Mouse (Mus musculus) midbrain, embryonic 15.5 days (tissue): ENCODE results near the gene Stk11ip. TPM values are rescaled to one million over a fixed set of nuclear protein-coding genes. Genes with fewer than 3 reads are reported as not detected.
A peak's percentile ranks its signal among the peaks of the same experiment; 100 is the strongest.

Source experiments
- ATAC-seq: fragments of 200-750 bp; cut with Nextera tagmentation; replicated peaks from 2 replicates; pipeline ENCODE4 v1.8.0; 2017; ENCODE audit warnings: moderate TSS enrichment
- H3K27ac ChIP-seq: fragments of 300-500 bp; sonication (generic); 2 replicates; pipeline ENCODE4 v1.5.1; 2015; ENCODE audit warnings: mild to moderate bottlenecking, inconsistent platforms
- H3K27me3 ChIP-seq: fragments of 300-500 bp; sonication (generic); replicated peaks from 2 replicates; pipeline ENCODE4 v1.6.1; 2015; ENCODE audit warnings: inconsistent platforms
- H3K36me3 ChIP-seq: fragments of 300-500 bp; sonication (generic); replicated peaks from 2 replicates; pipeline ENCODE4 v1.6.1; 2015; ENCODE audit warnings: inconsistent platforms
- H3K4me1 ChIP-seq: fragments of 300-500 bp; sonication (generic); 2 replicates; pipeline ENCODE4 v1.6.1; 2015; ENCODE audit warnings: inconsistent platforms
- H3K4me2 ChIP-seq: fragments of 300-500 bp; sonication (generic); 2 replicates; pipeline ENCODE4 v1.6.1; 2015; ENCODE audit warnings: inconsistent platforms, mild to moderate bottlenecking, moderate library complexity
- H3K4me3 ChIP-seq: fragments of 300-500 bp; sonication (generic); 2 replicates; pipeline ENCODE4 v1.5.1; 2015; ENCODE audit warnings: mild to moderate bottlenecking, inconsistent platforms
- H3K9ac ChIP-seq: fragments of 300-500 bp; sonication (generic); 2 replicates; pipeline ENCODE4 v1.6.1; 2015; ENCODE audit warnings: mild to moderate bottlenecking, inconsistent platforms
- H3K9me3 ChIP-seq: fragments of 300-500 bp; sonication (generic); 2 replicates; pipeline ENCODE4 v1.6.1; 2016; ENCODE audit warnings: inconsistent platforms
- WGBS: fragments of 180-500 bp; shearing (Covaris S2); methylation state at CpG from one replicate; pipeline ENCODE4 v1.1.7; 2015; ENCODE audit warnings: mixed read lengths; 5-methylcytosine and 5-hydroxymethylcytosine counted together
- polyA plus RNA-seq: library from polyadenylated mRNA; unstranded; fragments of >200 nt; fragmentation: Nextera tagmentation; extraction: Ambion mirVana; gene quantifications from 2 replicates; pipeline ENCODE4 v1.2.1, GENCODE M21; 2015

The Stk11ip gene
- polyA plus RNA-seq = 25.7 and 27.7 TPM in 2 replicates

DNA sequence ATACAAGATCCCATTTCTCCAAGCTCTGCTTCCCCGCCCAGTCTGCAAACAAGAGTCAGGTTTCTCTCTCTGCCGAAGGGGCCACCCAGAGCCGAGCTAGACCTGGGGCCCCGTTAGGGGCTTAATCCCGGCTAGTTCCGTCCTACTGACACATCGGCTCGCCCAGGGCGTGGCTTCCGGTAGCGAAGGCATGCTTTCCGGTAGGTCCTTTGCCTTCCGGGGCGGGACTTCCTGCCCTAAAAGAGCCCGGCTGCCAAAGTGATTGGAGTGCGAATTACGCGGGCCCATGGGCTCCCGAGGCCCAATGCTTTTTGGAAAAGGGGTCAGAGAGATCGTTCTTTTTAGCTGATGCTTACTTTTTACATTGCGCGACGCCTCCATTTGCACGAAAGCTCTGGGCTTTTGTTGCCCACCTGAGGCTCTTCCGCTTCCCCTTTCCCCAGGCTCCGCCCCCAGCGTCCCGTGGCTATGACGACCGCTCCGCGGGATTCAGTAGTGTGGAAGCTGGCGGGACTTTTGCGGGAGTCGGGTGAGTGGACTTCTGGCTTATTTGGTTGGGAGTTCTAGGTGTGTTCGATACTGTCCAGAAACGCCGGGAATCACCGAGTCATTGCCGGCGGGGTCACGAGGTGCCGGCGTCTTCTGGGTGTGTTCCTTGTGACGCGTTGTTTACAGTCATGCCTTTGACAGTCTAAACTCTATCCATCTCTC is at the start of gene Stk11ip:
TSS of gene Stk11ip (plus strand) at position 209 of the 711 bp plus-strand sequence.
- Histone ChIP-seq H3K9me3 (no peaks in the 10 kb centered on the region), H3K27me3 (no peaks in the 10 kb centered on the region), H3K27ac (peak within 1 kb of the TSS; percentile 89), H3K9ac (peak within 1 kb of the TSS; percentile 51), H3K4me2 (peak within 1 kb of the TSS; percentile 77), H3K4me1 (peaks cover 13% of the 10 kb centered on the region), H3K36me3 (0 out of 2 replicates have a peak, but pooled peaks cover 4% of the 10 kb centered on the region), H3K4me3 (peak within 1 kb of the TSS; percentile 83)
- under 1% methylated on average over 46 of the region's 46 CpGs for WGBS
- peak; percentile 97 for ATAC-seq

DNA sequence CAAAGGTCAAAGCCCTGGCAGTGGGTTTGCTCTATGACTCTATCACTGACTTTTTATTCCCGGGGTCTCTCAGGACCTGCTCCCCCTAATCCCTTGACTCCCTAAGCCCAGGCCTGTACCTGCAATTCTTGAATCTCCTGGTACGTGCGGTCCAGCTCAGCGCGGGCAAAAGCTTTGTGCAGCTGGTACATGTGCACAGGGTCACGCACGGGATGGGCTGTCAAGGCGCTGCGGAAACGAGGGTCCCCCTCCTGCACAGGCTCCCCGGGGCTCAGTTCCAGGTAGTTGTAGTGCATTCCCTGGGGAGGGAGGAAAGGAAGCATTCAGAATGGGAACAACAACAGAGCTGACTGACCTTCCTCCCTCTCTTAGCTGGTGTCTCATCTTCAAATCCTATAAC is 44.9 kb upstream of the Stk11ip start:
- Histone ChIP-seq H3K4me3 (no peak overlapping the region), H3K27ac (no peak overlapping the region), H3K4me1 (peaks cover 40% of the 10 kb centered on the region), H3K4me2 (no peak overlapping the region), H3K9me3 (no peaks in the 10 kb centered on the region), H3K27me3 (no peaks in the 10 kb centered on the region), H3K9ac (no peak overlapping the region), H3K36me3 (peaks cover 34% of the 10 kb centered on the region)
- WGBS = 89% methylated on average over 11 of the region's 11 CpGs
- no peak for ATAC-seq

DNA sequence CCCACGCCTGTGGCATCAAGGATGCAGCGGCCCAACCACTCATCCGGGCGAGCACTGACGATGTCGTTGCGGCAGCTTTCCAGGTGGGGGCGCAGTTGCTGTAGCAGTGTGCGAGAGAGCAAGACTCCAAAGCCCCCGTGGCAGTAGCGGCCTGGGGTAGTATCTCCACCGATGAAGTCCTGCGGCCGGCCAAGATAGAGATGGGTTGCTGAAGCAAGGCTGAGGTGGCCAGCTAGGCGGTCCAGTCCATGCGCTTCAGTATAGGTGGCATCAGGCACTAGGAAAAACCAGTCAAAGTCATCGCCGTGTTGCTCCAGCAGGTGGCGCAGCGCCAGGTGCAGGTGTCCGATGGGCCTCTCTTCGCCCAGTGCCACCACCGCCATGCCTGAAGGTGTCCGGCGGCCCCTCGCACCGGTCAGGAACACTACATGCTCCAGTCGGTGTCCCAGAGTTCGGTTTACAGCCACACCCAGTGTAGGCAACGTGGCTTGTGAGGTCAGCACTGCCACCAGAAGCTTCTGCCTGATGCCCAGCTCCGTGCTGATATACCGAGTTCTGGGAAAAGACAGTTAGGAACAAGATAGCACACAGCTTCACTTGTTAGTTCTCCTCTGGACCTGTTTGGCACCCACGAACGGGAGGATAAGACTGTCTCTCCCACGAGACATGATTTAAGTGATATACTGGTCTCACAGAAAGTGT is 43.9 kb upstream of the Stk11ip start:
- Histone ChIP-seq H3K27me3 (0 out of 2 replicates have a peak, but pooled peaks cover 2% of the 10 kb centered on the region), H3K27ac (0 out of 2 replicates have a peak overlapping the region, but pooled peaks have one; percentile 12), H3K4me2 (peak overlapping the region; percentile 87), H3K36me3 (peaks cover 30% of the 10 kb centered on the region), H3K4me1 (peaks cover 48% of the 10 kb centered on the region), H3K4me3 (peak overlapping the region; percentile 71), H3K9me3 (no peaks in the 10 kb centered on the region), H3K9ac (no peak overlapping the region)
- 10% methylated on average over 35 of the region's 35 CpGs for WGBS
- no peak for ATAC-seq

DNA sequence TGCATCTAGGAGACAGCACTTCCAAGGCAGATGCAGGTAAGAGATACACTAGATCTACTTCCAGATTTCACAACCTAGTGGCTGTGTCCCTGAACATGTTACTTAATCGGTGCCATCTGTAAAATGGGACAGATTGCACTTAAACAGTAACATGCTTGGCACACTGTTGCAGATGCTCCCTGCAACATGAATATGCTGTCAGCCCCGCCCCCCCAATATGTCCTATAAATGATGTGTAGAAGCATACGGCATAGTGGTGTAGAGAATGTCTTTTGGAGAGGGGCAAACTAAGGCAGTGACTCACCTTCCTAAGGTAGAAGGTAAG is 43.4 kb upstream of the Stk11ip start:
- H3K4me2 ChIP-seq = peak overlapping the region; percentile 87
- 0 out of 2 replicates have a peak, but pooled peaks cover 7% of the 10 kb centered on the region for H3K27me3 ChIP-seq
- H3K4me1 ChIP-seq = peaks cover 53% of the 10 kb centered on the region
- 0 out of 2 replicates have a peak overlapping the region, but pooled peaks have one; percentile 12 for H3K27ac ChIP-seq
- H3K9ac ChIP-seq = peak overlapping the region; percentile 63; the same call in 1 of the 2 replicates
- WGBS = 46% methylated on average over 3 of the region's 3 CpGs
- H3K36me3 ChIP-seq = peaks cover 28% of the 10 kb centered on the region
- peak overlapping the region; percentile 71 for H3K4me3 ChIP-seq
- no peak for ATAC-seq
- H3K9me3 ChIP-seq = no peaks in the 10 kb centered on the region

DNA sequence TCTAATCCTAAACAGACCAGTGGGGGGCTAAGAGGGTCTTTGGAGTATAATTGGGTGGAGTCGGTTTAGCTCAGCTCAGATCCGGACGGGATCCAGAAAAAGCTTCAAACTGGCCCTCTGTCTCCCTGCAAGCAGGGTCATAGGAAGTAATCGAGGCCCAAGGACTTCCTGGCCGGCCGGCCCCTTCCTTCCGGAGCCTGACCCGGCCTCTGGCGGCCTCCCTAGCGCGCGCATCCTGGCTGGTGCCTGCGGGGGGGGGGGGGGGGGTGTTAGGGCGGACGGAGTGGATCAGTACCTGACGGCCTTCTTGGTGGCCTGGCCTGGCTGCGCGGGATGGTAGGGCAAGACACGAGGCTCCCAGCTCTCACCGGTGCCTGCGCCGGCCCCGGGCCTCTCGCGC is 42.8 kb upstream of the Stk11ip start:
- H3K4me2 ChIP-seq = peak overlapping the region; percentile 87
- H3K9ac ChIP-seq = peak overlapping the region; percentile 63
- peak overlapping the region; percentile 71 for H3K4me3 ChIP-seq
- peaks cover 53% of the 10 kb centered on the region for H3K4me1 ChIP-seq
- 0 out of 2 replicates have a peak, but pooled peaks cover 7% of the 10 kb centered on the region for H3K27me3 ChIP-seq
- H3K36me3 ChIP-seq = peaks cover 24% of the 10 kb centered on the region
- under 1% methylated on average over 21 of the region's 25 CpGs for WGBS
- peak overlapping the region; percentile 84 for H3K27ac ChIP-seq
- H3K9me3 ChIP-seq = no peaks in the 10 kb centered on the region
- ATAC-seq = no peak

DNA sequence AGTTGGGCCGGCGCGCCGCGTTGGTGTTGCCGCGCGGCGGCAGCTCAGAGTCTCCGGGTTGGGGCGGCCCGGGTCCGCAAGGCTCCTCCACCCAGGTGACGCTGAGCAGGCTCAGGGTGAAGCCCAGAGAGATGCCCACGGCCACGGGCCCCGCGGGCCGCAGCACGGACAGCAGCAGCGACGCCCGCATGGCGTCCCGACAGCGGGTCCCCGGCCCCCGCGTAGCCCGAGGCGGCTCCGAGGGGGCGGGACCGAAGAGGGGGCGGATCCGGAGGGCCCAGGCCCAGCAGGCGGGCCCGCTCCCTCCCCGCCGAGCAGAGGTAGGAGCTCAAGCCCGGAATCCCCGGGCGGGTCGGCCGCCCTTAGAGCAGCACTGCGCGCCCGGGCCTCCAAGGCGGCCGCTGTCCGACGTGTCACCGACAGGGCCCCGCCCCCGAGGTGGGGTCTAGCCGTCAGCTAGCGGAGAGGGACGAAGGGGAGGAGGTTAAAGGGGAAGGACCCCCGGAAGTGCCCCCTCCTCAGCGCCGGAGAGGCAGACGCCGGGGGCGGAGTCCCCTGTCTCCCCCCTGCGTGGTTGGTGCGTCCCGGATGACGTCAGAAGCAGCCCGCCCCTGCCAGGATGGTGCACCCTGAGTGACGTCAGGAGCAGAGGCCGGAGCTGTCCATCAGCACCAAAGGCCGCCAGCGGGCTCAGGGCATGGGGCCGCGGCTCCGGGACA is 42.3 kb upstream of the Stk11ip start, which contains the start of the genes Chpf and Tmem198:
TSS of gene Chpf (minus strand) at position 392 of the 719 bp plus-strand sequence.
TSS of gene Tmem198 (plus strand) at position 617 of the 719 bp plus-strand sequence.
- peak within 1 kb of the TSS; percentile 71 for H3K4me3 ChIP-seq
- H3K27ac ChIP-seq = peak within 1 kb of the TSS; percentile 84
- H3K9me3 ChIP-seq = no peaks in the 10 kb centered on the region
- 0 out of 2 replicates have a peak, but pooled peaks cover 7% of the 10 kb centered on the region for H3K27me3 ChIP-seq
- peak within 1 kb of the TSS; percentile 87 for H3K4me2 ChIP-seq
- ATAC-seq = peak; percentile 91
- WGBS = under 1% methylated on average over 73 of the region's 76 CpGs
- peaks cover 51% of the 10 kb centered on the region for H3K4me1 ChIP-seq
- peak within 1 kb of the TSS; percentile 63 for H3K9ac ChIP-seq
- H3K36me3 ChIP-seq = peaks cover 22% of the 10 kb centered on the region

DNA sequence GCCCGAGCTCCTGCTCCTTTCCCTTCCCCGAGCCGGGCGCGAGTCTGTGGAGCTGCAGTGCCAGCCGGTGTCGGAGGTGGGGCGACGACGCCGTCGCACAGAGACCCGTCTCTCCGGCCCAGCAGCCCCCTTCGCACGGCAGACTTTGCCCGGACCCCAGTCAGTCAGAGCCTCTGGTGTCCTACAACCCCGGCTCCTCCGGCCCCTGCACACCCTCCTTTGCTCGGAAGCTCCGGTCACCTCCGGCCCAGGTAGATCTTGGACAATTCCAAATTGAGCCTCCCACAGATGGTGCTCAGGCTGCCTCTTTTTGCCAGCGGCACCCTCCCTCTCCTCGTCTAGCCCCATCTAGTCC is 41.7 kb upstream of the Stk11ip start:
- Histone ChIP-seq H3K27ac (peak overlapping the region; percentile 84), H3K27me3 (peaks cover 11% of the 10 kb centered on the region), H3K9ac (peak overlapping the region; percentile 63), H3K4me3 (peak overlapping the region; percentile 71), H3K9me3 (no peaks in the 10 kb centered on the region), H3K4me2 (peak overlapping the region; percentile 87), H3K4me1 (peaks cover 51% of the 10 kb centered on the region), H3K36me3 (peaks cover 25% of the 10 kb centered on the region)
- under 1% methylated on average over 23 of the region's 24 CpGs for WGBS
- no peak for ATAC-seq

DNA sequence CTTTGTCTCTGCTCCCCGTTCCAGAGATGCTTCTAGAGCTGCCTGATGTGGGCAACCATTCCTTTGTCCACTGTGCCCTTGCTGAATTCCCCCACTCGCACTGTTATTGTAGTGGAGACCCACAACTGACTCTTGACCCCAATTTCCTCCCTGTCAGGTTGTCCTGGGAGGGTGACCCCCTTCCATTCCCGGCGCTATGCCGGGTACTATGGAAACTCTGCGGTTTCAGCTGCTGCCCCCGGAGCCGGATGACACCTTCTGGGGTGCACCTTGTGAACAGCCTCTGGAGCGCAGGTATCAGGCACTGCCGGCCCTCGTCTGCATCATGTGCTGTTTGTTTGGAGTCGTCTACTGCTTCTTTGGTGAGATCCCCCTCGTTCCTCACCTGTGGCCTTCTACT is 41.3 kb upstream of the Stk11ip start:
- peak overlapping the region; percentile 71 for H3K4me3 ChIP-seq
- peaks cover 26% of the 10 kb centered on the region for H3K36me3 ChIP-seq
- H3K9ac ChIP-seq = peak overlapping the region; percentile 63
- H3K27me3 ChIP-seq = peaks cover 15% of the 10 kb centered on the region
- no peaks in the 10 kb centered on the region for H3K9me3 ChIP-seq
- WGBS = 12% methylated on average over 13 of the region's 13 CpGs
- H3K27ac ChIP-seq = peak overlapping the region; percentile 84
- peak overlapping the region; percentile 87 for H3K4me2 ChIP-seq
- ATAC-seq = no peak; the same call in 1 of the 2 replicates
- peaks cover 51% of the 10 kb centered on the region for H3K4me1 ChIP-seq

DNA sequence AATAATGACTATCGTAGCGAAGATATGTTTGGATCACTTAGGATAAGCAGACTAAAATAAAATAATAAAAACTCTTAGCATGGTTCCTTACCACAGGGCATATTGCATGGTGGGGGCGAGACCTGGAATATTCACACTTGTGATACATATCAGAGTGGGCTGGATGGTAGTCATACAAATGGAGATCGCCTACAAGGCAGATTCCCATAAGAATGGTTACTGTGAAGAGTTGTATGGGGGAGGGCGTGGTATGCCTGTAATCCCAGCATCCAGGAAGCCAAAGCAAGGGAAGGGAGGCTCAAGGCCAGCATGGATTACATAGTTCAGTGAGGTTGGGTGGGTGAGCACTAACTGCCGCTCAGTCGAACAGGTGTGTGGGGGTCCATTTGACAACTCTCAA is 40.6 kb upstream of the Stk11ip start:
- peaks cover 51% of the 10 kb centered on the region for H3K4me1 ChIP-seq
- H3K4me2 ChIP-seq = peak overlapping the region; percentile 87
- 87% methylated on average over 7 of the region's 7 CpGs for WGBS
- H3K9me3 ChIP-seq = no peaks in the 10 kb centered on the region
- H3K9ac ChIP-seq = peak overlapping the region; percentile 63; the same call in 1 of the 2 replicates
- no peak overlapping the region for H3K27ac ChIP-seq
- ATAC-seq = no peak
- H3K27me3 ChIP-seq = peaks cover 22% of the 10 kb centered on the region
- peak overlapping the region; percentile 71 for H3K4me3 ChIP-seq
- H3K36me3 ChIP-seq = peaks cover 26% of the 10 kb centered on the region

DNA sequence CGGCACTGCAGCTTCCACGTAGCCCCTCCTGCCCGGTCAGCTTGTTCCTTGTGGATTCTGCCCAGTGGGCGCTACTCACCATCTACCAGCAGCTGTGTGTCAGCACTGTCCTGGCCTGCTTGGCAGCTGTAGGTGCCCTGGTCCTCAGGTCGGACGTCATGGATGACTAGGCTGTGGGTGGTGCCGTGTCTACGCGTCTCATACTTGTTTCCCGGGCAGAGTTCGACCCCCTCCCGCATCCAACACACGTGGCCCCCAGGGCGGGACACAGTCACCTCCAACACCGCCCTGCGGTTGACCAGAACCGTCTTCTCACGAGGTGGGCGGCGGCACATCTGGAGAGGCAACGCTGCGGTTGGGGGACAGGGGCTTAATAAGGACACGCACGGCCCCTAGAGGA is 34.8 kb upstream of the Stk11ip start:
- H3K4me1 ChIP-seq = peaks cover 29% of the 10 kb centered on the region
- H3K27ac ChIP-seq = no peak overlapping the region
- WGBS = 7% methylated on average over 24 of the region's 24 CpGs
- peaks cover 20% of the 10 kb centered on the region; the same call in 1 of the 2 replicates for H3K36me3 ChIP-seq
- ATAC-seq = 0 out of 2 replicates have a peak, but pooled peaks have one; percentile 16
- H3K27me3 ChIP-seq = peaks cover 48% of the 10 kb centered on the region
- no peaks in the 10 kb centered on the region for H3K9me3 ChIP-seq
- 0 out of 2 replicates have a peak overlapping the region, but pooled peaks have one; percentile 44 for H3K4me3 ChIP-seq
- H3K4me2 ChIP-seq = peak overlapping the region; percentile 77
- no peak overlapping the region for H3K9ac ChIP-seq

DNA sequence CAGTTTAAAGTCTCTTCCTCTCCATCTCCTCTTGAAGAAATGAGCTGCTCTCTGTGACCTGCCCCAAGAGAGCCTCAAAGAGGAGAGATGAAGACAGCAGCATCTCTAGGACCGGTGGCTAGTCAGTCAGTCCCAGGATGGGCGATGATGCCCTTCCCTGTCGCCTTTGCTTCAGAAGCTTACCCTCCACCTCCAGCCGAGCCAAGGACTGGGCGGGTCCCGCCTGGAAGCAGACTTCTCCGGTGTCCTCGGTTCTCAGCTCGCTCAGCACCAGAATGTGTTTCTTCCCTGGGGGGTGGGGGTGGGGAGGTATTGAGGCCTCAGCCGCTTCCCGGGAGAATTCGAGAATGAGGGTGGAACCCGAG is 34.3 kb upstream of the Stk11ip start:
- no peak overlapping the region for H3K27ac ChIP-seq
- H3K4me1 ChIP-seq = peaks cover 27% of the 10 kb centered on the region
- peak overlapping the region; percentile 77 for H3K4me2 ChIP-seq
- peak overlapping the region; percentile 17; the same call in 1 of the 2 replicates for H3K9ac ChIP-seq
- peak; percentile 25 for ATAC-seq
- H3K4me3 ChIP-seq = peak overlapping the region; percentile 44
- no peaks in the 10 kb centered on the region for H3K9me3 ChIP-seq
- 2% methylated on average over 13 of the region's 13 CpGs for WGBS
- peaks cover 20% of the 10 kb centered on the region; the same call in 1 of the 2 replicates for H3K36me3 ChIP-seq
- H3K27me3 ChIP-seq = peaks cover 48% of the 10 kb centered on the region
